Mouse (Mus musculus) G1E (cell line): ENCODE measurements at regions not wholly inside any gene's neighbourhood (a gene's known extent, or its start where the extent isn't known, plus 50 kb on each side); places are given as distances from the start of the nearest gene placed in this dataset.

Source experiments
- ATAC-seq: 2 replicates; pipeline ENCODE4 v1.8.0; 2016; ENCODE audit warnings: mild to moderate bottlenecking; ENCODE audit not compliant: insufficient number of reproducible peaks, poor library complexity, low FRiP score, severe bottlenecking; ENCODE audit errors: extremely low read depth
- DNase-seq: peaks from one replicate; pipeline ENCODE4 v3.0.0; 2012; ENCODE audit warnings: low spot score
- H3K27me3 ChIP-seq: 2 replicates; pipeline ENCODE4 v1.6.1; 2012; ENCODE audit warnings: mild to moderate bottlenecking, low read length, inconsistent platforms; ENCODE audit not compliant: insufficient read depth
- H3K36me3 ChIP-seq: replicated peaks from 2 replicates; pipeline ENCODE3; 2012; ENCODE audit warnings: mild to moderate bottlenecking, inconsistent platforms
- H3K4me1 ChIP-seq: 2 replicates; pipeline ENCODE4 v1.6.1; 2012; ENCODE audit warnings: low read depth, low read length, inconsistent platforms, mixed read lengths; ENCODE audit not compliant: insufficient read depth
- H3K4me3 ChIP-seq: 2 replicates; pipeline ENCODE4 v1.5.1; 2012; ENCODE audit warnings: low read depth, mild to moderate bottlenecking, inconsistent platforms, low read length, moderate library complexity, mixed read lengths
- H3K9me3 ChIP-seq: replicated peaks from 2 replicates; pipeline ENCODE4 v1.6.1; 2012; ENCODE audit warnings: inconsistent platforms
- CTCF ChIP-seq: IDR thresholded peaks from 2 replicates; pipeline ENCODE4 v1.5.1; 2012; ENCODE audit warnings: low read depth, low read length, inconsistent platforms, mixed read lengths
- GATA1 ChIP-seq: IDR thresholded peaks from 2 replicates; pipeline ENCODE4 v1.6.1; 2012; ENCODE audit warnings: borderline replicate concordance, low read length, inconsistent platforms, mixed read lengths
- GATA2 ChIP-seq: IDR thresholded peaks from 2 replicates; pipeline ENCODE4 v1.6.1; 2012; ENCODE audit warnings: low read depth, low read length, inconsistent platforms, borderline replicate concordance
- POLR2AphosphoS5 ChIP-seq: IDR thresholded peaks from 2 replicates; pipeline ENCODE4 v1.6.1; 2012; ENCODE audit warnings: low read depth, low read length, inconsistent platforms; ENCODE audit not compliant: insufficient replicate concordance
- TAL1 ChIP-seq: conservative IDR thresholded peaks from 2 replicates; pipeline ENCODE4 v1.6.1; 2012; ENCODE audit warnings: low read depth, low read length, inconsistent platforms, mixed read lengths

DNA sequence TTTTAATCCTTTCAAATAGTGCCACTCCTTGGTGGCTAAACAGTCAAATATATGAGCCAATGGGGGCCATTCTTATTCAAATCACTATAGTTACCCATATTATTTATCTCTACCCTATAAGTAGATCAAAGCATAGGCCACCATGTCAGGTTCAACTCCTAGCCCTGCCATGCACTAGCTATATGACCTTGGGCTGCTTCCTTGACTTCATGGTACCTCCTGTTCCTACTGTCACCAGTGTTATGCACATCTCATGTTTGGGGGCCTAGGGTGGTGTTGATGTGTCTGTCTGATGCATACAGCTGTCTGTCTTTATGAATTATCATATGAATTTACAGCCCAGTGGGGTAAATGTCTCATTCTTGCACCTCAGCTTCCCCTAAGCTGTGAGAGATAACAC is 310.6 kb downstream of the Rps24 start:
- H3K4me1 ChIP-seq, result no peaks in the 10 kb centered on the region
- no peak overlapping the region for H3K4me3 ChIP-seq
- H3K36me3 ChIP-seq, result no peaks in the 10 kb centered on the region
- ATAC-seq, result no peak
- DNase-seq, result no peak
- H3K9me3 ChIP-seq, result peaks cover 44% of the 10 kb centered on the region
- H3K27me3 ChIP-seq, result no peaks in the 10 kb centered on the region
- no peak for TF ChIP-seq GATA2
- no peak for TF ChIP-seq CTCF
- TF ChIP-seq POLR2AphosphoS5, result no peak
- TF ChIP-seq TAL1, result no peak
- no peak for TF ChIP-seq GATA1

DNA sequence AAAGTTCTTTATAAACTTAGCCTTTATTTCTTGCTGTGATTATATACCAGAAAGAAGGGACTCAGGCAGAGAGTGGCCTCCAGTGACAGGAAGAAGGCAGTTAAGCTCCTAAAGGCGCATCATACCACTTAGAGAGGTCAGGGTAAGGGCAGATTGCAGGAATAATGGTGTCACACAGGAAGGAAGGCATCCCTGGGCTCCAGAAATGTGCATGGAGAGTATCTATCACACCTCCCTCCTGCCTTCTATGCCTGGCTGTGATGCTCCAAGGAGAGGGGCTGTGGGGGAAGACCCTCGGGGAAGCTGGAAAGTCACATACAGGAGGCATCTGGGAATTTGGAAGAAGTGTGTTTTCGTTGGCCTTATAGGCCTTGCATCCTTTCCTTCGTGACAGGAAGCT is 311.1 kb downstream of the Rps24 start:
- Histone ChIP-seq H3K4me1 (no peaks in the 10 kb centered on the region), H3K27me3 (no peaks in the 10 kb centered on the region), H3K4me3 (no peak overlapping the region), H3K9me3 (peaks cover 42% of the 10 kb centered on the region), H3K36me3 (no peaks in the 10 kb centered on the region)
- ATAC-seq (no peak), DNase-seq (no peak)
- TF ChIP-seq GATA2, result no peak
- TF ChIP-seq TAL1, result no peak
- TF ChIP-seq POLR2AphosphoS5, result no peak
- no peak for TF ChIP-seq CTCF
- no peak for TF ChIP-seq GATA1

DNA sequence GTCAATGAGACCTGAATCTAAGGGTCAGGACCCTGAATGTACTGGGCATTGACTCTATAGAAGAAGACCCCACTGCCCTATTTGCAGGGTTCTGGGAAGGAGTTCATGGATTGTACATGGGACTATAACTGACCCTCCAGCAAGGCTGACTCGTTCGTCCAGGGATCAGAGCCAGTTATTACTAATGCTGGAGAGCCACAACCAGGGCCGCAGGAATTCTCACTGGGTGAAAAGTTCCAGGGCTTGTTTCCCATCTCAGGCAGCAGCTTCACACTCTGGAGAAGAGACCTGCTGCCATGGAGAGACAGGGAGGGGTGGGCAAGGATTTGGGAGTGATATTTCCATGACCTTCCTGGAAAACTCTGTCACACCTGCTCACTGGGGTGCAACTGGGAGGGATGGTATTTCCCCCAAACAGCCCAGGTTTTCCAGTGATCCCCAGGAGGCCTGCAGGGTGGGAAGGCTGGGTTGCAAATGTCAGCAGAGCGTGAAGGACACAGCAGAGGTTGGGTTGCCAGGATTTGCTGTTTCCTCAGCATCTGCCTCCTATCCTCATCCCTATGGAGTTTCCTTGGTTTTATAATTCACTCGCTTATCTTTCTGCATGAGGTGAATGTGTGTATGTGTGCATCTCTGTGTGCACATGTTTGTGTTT is 316.2 kb downstream of the Rps24 start:
- no peaks in the 10 kb centered on the region for H3K36me3 ChIP-seq
- H3K4me1 ChIP-seq, result no peaks in the 10 kb centered on the region
- no peak overlapping the region for H3K4me3 ChIP-seq
- TF ChIP-seq CTCF, result no peak
- TF ChIP-seq POLR2AphosphoS5, result no peak
- TF ChIP-seq GATA2, result no peak
- no peak for TF ChIP-seq TAL1
- DNase-seq, result no peak
- peaks cover 50% of the 10 kb centered on the region for H3K9me3 ChIP-seq
- ATAC-seq, result no peak
- H3K27me3 ChIP-seq, result no peaks in the 10 kb centered on the region

DNA sequence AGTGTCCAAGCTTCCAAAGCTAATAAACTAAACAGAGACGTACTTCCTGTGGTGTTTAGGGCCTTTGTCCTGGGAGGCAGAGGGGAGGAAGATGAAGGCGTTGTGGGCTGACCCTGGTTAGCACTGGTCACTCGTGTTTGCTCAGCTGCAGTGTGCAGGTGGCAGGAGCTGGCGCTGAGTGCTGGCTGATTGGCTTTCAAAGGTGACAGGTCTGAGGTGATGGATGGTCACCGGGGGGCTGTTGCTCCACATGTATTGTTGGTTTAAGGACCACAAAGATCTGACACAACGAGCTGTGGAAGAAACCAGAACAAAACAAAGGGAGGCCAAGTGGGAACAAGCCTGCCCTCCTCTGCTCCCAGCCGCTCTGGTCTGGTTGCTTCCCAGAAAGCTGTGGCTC is 320.1 kb downstream of the Rps24 start:
- ATAC-seq (no peak), DNase-seq (no peak)
- Histone ChIP-seq H3K9me3 (peaks cover 58% of the 10 kb centered on the region), H3K36me3 (no peaks in the 10 kb centered on the region), H3K4me3 (no peak overlapping the region), H3K27me3 (no peaks in the 10 kb centered on the region), H3K4me1 (no peaks in the 10 kb centered on the region)
- TF ChIP-seq GATA2 (no peak), POLR2AphosphoS5 (no peak)

DNA sequence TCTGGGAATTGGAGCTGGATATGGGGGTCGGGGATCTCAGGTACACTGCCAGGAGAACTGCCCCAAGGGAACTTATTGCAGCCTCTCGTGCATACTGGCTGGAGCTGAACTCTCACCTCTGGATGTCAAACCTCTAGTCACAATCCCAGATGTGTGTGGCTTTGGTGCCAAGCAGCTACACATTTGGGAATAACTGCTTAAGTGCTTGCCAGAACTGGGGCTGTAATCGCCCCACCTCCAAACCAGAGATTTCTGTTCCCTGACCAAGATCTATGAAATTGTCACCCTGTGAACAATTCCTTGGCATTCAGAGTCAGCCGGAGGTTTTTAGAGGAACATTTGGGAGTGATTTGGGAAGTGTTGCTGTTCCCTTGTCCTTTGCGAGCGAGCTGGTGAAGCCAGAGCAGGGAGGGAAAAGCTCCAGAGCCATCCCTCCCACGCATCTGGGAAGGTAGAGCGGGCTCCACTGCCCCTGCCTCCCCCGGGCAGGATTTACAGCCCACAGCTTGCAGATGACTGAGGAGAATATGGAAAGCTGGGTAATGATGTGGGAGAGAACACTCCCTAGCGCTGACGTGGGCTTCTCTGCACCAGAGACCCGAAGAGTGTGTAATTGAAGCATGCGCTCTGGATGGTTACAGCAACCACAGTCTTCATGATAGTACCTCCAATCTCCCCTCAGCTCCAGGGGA is 336.1 kb downstream of the Rps24 start:
- TF ChIP-seq POLR2AphosphoS5 (no peak), GATA1 (no peak), GATA2 (no peak), TAL1 (no peak), CTCF (no peak)
- no peaks in the 10 kb centered on the region for H3K4me1 ChIP-seq
- H3K27me3 ChIP-seq, result no peaks in the 10 kb centered on the region
- H3K36me3 ChIP-seq, result no peaks in the 10 kb centered on the region
- no peak for DNase-seq
- no peak overlapping the region for H3K4me3 ChIP-seq
- H3K9me3 ChIP-seq, result peaks cover 63% of the 10 kb centered on the region
- ATAC-seq, result no peak

DNA sequence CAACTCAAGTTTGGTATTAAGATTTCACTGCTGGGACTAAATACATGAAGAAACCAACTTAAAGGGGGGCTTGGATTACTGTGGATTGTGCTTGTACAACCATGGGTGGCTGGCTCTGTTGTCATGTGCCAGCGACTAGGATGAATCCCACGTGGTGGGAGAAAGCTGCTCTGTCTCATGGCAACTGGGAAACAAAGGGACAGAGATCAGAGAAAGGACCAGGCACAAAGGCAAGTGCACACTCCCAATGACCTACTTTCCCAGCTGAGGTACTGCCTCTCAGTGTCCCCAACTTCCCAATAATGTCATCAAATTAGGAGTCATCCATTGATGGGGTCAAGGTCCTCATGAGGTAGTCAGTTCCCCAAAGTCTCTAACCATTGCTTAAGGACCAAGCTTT is 337.4 kb downstream of the Rps24 start:
- TF ChIP-seq GATA2, result no peak
- Histone ChIP-seq H3K4me3 (no peak overlapping the region), H3K36me3 (no peaks in the 10 kb centered on the region), H3K9me3 (peaks cover 67% of the 10 kb centered on the region), H3K4me1 (no peaks in the 10 kb centered on the region), H3K27me3 (no peaks in the 10 kb centered on the region)
- DNase-seq, result no peak
- ATAC-seq, result no peak
